Mouse (Mus musculus) ovary, postnatal 14 days (tissue): Measurements from ENCODE around the gene Wwox.

Source experiments
- DNase-seq: peaks from one replicate; pipeline ENCODE4 v3.0.0; 2022; ENCODE audit warnings: low spot score

Wwox gene

DNA sequence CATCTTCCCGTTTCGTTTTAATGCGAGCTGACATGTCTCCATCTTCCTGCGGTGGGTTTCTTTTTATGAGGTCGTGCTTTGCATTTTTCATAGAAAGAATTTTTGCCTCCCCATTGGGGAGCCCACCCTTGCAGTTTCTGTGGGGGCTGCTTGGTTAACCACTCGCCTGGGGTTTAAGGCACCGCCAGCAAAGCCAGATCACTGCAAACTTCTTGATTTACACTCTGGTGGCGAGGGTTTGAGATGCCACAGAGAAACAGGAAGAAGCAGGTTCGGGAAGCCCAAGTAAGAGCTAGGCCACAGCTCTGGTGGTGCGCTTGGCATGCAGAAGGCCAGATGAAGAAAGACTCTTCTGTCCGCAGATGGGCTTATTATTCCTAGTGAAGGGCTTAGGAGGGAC, 789.4 kb downstream of the Wwox start:
- DNase-seq: no peak

- DNase-seq: no peak
Observed at GRCm38 (mm10) chr8:115234068-115234467, 794.6 kb downstream of the Wwox start.

GRCm38 (mm10) chr8:115237596-115237995, 798.1 kb downstream of the Wwox start:
- no peak for DNase-seq

- no peak for DNase-seq
Observed at GRCm38 (mm10) chr8:115243465-115244027, 804.1 kb downstream of the Wwox start.

DNA sequence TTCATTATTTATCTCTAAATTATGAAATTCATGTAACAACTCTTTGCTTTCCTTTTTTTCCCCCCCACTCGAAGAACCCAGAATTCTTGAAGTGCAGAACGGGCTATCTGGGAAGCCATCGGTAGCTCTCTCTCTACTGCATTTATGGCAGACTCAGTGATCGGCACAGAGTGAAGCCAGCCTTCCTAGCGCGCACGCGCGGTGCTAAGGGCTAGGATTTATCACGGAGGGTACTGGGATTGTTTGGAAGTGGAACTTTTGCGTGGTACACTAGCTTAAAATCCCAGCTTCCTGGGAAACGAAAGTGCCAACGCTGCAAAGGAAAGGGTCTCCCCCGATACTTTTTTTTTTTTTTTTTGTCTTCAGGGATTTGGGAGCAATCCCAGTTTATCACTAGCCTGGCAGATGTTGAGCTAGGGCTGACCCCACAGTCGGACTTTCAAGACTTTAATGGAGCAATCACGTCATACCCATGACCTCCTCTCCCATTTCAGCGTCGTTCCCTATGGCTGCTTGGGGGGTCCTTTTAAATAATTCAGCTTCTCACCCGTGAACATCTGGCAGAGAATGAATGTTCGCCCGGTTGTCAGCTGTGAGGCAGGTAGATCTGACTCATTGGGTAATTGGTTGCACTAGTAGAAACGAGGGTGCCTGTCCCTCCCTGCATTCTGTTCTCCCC, 810.4 kb downstream of the Wwox start:
- DNase-seq: peak; percentile 20

DNA sequence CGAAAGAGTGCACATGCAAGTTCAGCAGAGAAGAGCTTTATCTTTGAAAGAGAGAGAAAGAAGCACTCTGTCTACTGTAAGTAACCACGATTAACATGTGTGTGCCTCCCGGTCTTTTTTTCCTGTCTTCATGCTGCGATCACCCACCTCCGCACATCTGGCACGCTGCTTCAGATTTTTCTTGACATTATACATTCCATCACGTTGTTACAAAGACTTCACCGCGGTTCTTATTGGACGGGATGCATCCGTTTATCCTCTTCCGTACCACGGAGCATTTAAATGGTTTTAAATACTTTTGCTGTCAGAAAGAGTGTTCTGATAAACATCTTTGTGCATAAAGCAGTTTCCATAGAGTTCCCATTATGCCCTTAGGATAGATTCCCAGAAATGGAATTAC, 816.1 kb downstream of the Wwox start:
- DNase-seq: no peak

GRCm38 (mm10) chr8:115257417-115257816, 818.0 kb downstream of the Wwox start:
- no peak for DNase-seq

- no peak for DNase-seq
Observed at GRCm38 (mm10) chr8:115259806-115260205, 820.4 kb downstream of the Wwox start.

- no peak for DNase-seq
Observed at GRCm38 (mm10) chr8:115267196-115267595, 827.7 kb downstream of the Wwox start.

- no peak for DNase-seq
Observed at GRCm38 (mm10) chr8:115269601-115270000, 830.1 kb downstream of the Wwox start.

GRCm38 (mm10) chr8:115273976-115274375, 834.5 kb downstream of the Wwox start:
- DNase-seq: no peak

GRCm38 (mm10) chr8:115276281-115276680, 836.8 kb downstream of the Wwox start:
- DNase-seq: no peak

DNA sequence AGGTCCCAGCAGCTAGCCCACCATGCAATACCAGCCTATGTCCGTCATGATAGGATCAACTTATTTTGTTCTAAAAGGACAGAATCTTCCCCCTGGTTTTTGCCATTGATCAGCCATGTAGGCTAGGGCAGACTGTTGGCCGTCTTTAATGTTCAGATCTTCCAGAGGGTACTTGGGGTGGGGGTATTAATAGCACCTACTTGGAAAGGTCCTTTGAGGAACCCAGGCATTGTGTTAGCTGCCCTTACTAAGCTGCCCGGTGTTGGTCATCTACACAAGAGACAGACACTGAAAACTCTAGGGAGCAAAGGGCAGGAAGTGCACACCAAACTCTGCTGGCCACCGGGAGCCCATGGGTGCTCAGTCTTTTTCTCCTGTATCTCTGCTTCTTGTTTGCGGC, 838.8 kb downstream of the Wwox start:
- DNase-seq: no peak

GRCm38 (mm10) chr8:115290224-115290623, 850.8 kb downstream of the Wwox start:
- no peak for DNase-seq

DNA sequence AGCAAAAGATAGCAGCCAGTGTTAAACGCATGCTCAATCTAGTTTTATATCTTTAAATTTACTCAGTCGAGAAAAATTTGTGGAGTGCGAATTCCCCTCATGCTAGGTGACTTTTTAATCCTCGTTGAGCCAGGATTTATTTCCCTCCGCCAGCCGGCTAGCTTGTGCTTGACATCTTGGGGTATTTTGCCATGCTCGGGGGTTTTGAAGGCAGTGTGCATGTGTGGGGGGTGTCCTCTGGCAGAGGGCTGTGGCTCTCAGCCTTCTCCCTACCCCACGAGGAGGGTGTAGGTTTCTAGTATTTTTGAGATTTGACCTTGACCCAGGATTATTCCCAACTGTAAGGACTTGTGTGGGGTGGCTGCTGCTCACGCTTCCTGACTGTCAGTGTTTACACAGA, 857.3 kb downstream of the Wwox start:
- no peak for DNase-seq

DNA sequence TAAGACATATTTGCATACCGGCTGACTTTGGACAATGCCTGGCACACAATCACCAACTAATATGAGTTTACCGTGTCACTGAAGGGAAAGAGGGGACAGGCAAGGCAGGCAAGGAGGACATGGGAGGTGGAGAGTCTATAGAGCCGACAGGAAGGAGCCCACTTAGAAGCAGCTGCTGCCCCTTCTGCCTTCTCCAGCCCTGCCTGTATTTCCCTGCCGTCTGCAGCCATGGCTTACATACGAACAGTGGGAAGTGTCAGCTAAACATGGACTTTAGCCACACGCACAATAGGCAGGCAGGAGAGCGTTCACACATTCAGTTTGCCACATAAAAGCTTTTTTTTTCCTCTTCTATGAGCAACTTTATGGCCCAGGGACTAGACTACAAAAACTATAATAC, 863.0 kb downstream of the Wwox start:
- no peak for DNase-seq

- no peak for DNase-seq
Observed at GRCm38 (mm10) chr8:115307412-115307811, 868.0 kb downstream of the Wwox start.

DNA sequence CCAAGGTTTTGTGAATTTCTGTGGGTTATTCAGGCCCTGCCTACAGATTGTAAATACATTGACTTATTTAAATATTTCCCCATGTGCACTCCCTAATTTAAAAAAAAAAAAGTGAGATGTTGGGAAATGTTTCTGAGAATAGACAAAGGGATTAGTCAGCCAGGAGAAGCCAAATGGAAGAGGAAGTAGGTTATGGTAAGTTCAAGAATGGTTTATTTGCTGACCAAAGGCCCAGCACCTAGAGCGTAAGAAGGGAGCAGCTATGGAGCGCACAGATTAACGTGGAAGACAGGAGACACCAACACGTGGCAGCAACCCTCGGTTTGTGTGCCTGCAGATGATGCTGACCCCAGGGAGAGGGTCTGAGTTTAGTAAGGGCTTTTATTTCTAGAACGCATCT, 871.5 kb downstream of the Wwox start:
- no peak for DNase-seq

- no peak for DNase-seq
Observed at GRCm38 (mm10) chr8:115312371-115312770, 872.9 kb downstream of the Wwox start.

DNA sequence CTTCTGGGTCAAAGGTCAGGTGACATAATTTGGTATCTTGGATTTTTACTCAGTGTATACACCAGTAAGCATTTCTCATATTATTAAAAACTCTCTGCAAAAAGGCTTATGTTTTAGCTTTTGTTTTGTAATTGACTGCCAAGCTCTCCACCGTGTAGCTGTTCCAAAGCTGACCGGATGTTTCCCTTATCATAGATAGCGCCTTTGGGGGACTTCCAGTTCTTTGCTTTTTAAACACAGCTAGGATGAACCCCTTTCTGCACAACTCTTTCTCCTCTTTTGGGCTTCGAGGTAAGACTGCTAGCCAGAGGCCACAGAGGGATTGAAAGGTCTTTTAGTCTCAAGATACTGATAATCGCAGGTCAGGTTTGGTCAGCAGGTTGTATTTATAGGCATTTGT, 883.0 kb downstream of the Wwox start:
- DNase-seq: no peak

- no peak for DNase-seq
Observed at GRCm38 (mm10) chr8:115330671-115331070, 891.2 kb downstream of the Wwox start.

GRCm38 (mm10) chr8:115333972-115334371, 894.5 kb downstream of the Wwox start:
- DNase-seq: no peak

DNA sequence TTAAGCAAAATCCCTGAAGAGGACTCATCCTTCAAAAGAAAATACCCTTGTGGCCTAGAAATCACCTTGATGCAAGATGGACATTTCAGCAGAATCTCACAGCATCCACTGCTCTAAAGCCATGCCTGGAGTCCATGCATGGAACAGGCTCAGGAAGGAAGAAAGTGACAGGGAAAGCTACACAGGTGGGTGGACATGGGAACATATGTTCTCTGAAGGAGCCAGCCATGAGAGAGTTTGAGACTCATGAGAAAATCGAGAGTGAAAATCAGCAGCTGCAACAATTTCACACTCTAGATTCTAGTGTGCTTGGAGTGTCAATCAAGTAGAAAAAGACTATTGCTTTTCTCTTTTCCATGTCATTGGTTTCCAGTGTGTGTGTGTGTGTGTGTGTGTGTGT, 896.9 kb downstream of the Wwox start:
- DNase-seq: no peak

- no peak for DNase-seq
Observed at GRCm38 (mm10) chr8:115348704-115349103, 909.2 kb downstream of the Wwox start.
